Mouse (Mus musculus) ES-E14 (cell line): ENCODE results near the gene Olfm1. TPM values are rescaled to one million over a fixed set of nuclear protein-coding genes. Genes with fewer than 3 reads are reported as not detected.

Source experiments
- DNase-seq: peaks from one replicate; pipeline ENCODE4 v3.0.0-alpha.2; 2013; ENCODE audit warnings: low read depth, low spot score
- H3K27ac ChIP-seq: 2 replicates; pipeline ENCODE4 v1.5.1; 2012; ENCODE audit warnings: low read depth, mild to moderate bottlenecking, low read length, moderate library complexity, mixed read lengths; ENCODE audit not compliant: poor library complexity, insufficient read depth, severe bottlenecking
- H3K36me3 ChIP-seq: 2 replicates; pipeline ENCODE4 v1.6.1; 2012; ENCODE audit warnings: mild to moderate bottlenecking, low read length, moderate library complexity, mixed read lengths; ENCODE audit not compliant: control insufficient read depth, poor library complexity, insufficient read depth, severe bottlenecking
- H3K4me1 ChIP-seq, 2 experiments: fragments of 150-350 bp in 1 of 2; sonication (generic) in 1 of 2; 2 replicates each; pipeline ENCODE4 v1.6.1; 2012; ENCODE audit warnings: low read length in 2 of 2, mild to moderate bottlenecking in 1 of 2, mixed read lengths in 1 of 2; ENCODE audit not compliant: control insufficient read depth in 2 of 2, insufficient read depth in 2 of 2, poor library complexity in 1 of 2
- H3K4me3 ChIP-seq, 2 experiments: fragments of 150-350 bp in 1 of 2; sonication (generic) in 1 of 2; 2 replicates each; pipeline ENCODE4 v1.5.1; 2012; ENCODE audit warnings: low read length in 2 of 2, low read depth in 1 of 2, mild to moderate bottlenecking in 1 of 2, mixed read lengths in 1 of 2; ENCODE audit not compliant: insufficient read depth in 1 of 2, poor library complexity in 1 of 2, severe bottlenecking in 1 of 2
- H3K9ac ChIP-seq: 2 replicates; pipeline ENCODE4 v1.6.1; 2012; ENCODE audit warnings: low read depth, mild to moderate bottlenecking, low read length, mixed read lengths; ENCODE audit not compliant: poor library complexity, insufficient read depth, severe bottlenecking
- H3K9me3 ChIP-seq: fragments of 150-350 bp; sonication (generic); 2 replicates; pipeline ENCODE4 v1.6.1; 2012; ENCODE audit warnings: low read depth, mild to moderate bottlenecking, low read length; ENCODE audit not compliant: control insufficient read depth, insufficient read depth
- CHD2 ChIP-seq: IDR thresholded peaks from 2 replicates; pipeline ENCODE4 v1.6.1; 2014; ENCODE audit warnings: mild to moderate bottlenecking, low read depth, low read length, inconsistent platforms
- HCFC1 ChIP-seq: IDR thresholded peaks from 2 replicates; pipeline ENCODE4 v1.6.1; 2012; ENCODE audit warnings: low read length, inconsistent platforms, borderline replicate concordance; ENCODE audit not compliant: insufficient read depth
- MAFK ChIP-seq: IDR thresholded peaks from 2 replicates; pipeline ENCODE4 v1.6.1; 2014; ENCODE audit warnings: mild to moderate bottlenecking, low read depth, low read length, inconsistent platforms; ENCODE audit not compliant: insufficient read depth
- ZC3H11A ChIP-seq: IDR thresholded peaks from 2 replicates; pipeline ENCODE4 v1.6.1; 2012; ENCODE audit warnings: low read depth, mild to moderate bottlenecking, inconsistent platforms, low read length, borderline replicate concordance
- ZNF384 ChIP-seq: IDR thresholded peaks from 2 replicates; pipeline ENCODE4 v1.6.1; 2012; ENCODE audit warnings: low read depth, low read length, inconsistent platforms
- in situ Hi-C, 2 experiments: fragments of 600-800 bp; cut with MboI; formaldehyde crosslinking; loops; one replicate each; pipeline ENCODE4 v1.15.1; 2025; ENCODE audit warnings: low sequenced_read_pairs in 2 of 2, inconsistent platforms in 1 of 2; ENCODE audit not compliant: unreplicated experiment in 2 of 2
- total RNA-seq: library from RNA; depleted of rRNA; stranded (reverse); fragments of 300-350 nt; gene quantifications from 2 replicates; pipeline ENCODE4 v1.2.3, GENCODE M21; 2012

Olfm1 gene
- total RNA-seq, 1 experiment, result 3.4 TPM

- in situ Hi-C loops, result no loop called here
- no peak overlapping the region for H3K4me3 ChIP-seq
- H3K9me3 ChIP-seq, result no peaks in the 10 kb centered on the region
- TF ChIP-seq MAFK (no peak), CHD2 (no peak), HCFC1 (no peak), ZC3H11A (no peak), ZNF384 (no peak)
- H3K36me3 ChIP-seq, result no peaks in the 10 kb centered on the region
- no peaks in the 10 kb centered on the region for H3K4me1 ChIP-seq
- H3K9ac ChIP-seq, result no peak overlapping the region
- no peak for DNase-seq
- no peak overlapping the region for H3K27ac ChIP-seq
These were observed 63.2 kb downstream of the Olfm1 start for GRCm38 (mm10) chr2:28256029-28256428.

GRCm38 (mm10) chr2:28261438-28261837 lies 68.6 kb downstream of the Olfm1 start:
- TF ChIP-seq ZC3H11A (no peak), ZNF384 (no peak), MAFK (no peak), CHD2 (no peak), HCFC1 (no peak)
- H3K4me1 ChIP-seq, result no peaks in the 10 kb centered on the region
- H3K36me3 ChIP-seq, result no peaks in the 10 kb centered on the region
- no peaks in the 10 kb centered on the region for H3K9me3 ChIP-seq
- no peak overlapping the region for H3K4me3 ChIP-seq
- H3K9ac ChIP-seq, result no peak overlapping the region
- no peak overlapping the region for H3K27ac ChIP-seq
- DNase-seq, result no peak
- in situ Hi-C loops, result no loop called here

DNA sequence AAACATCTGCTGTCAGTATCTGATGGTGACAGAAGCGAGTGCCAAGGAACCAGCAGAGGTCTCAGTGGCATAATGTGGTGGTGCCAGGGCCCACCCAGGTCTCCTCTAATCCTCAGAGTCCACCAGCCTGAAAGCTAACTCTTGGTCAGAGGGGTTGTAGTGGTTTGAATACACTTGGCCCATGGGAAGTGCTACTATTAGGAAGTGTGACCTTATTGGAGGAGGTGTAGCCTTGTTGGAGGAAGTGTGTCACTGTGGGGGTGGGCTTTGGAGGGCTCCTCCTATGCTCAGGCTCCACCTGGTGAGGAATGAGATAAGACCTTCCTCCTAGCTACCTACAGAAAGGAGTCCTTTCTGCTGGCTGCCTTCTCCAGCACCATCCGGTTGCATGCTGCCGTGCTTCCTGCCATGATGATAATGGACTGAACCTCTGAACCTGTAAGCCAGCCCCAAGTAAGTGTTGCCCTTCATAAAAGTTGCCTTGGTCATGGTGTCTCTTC lies 75.0 kb downstream of the Olfm1 start:
- no peaks in the 10 kb centered on the region for H3K9me3 ChIP-seq
- no peak overlapping the region for H3K27ac ChIP-seq
- no peaks in the 10 kb centered on the region for H3K4me1 ChIP-seq
- H3K36me3 ChIP-seq, result no peaks in the 10 kb centered on the region
- in situ Hi-C loops, result no loop called here
- H3K4me3 ChIP-seq, result no peak overlapping the region
- no peak overlapping the region for H3K9ac ChIP-seq
- no peak for DNase-seq
- TF ChIP-seq MAFK (no peak), ZNF384 (no peak), CHD2 (no peak), ZC3H11A (no peak), HCFC1 (no peak)

- TF ChIP-seq CHD2, result no peak
- no peak for TF ChIP-seq ZNF384
- no peak for TF ChIP-seq ZC3H11A
- TF ChIP-seq MAFK, result no peak
- TF ChIP-seq HCFC1, result no peak
- Histone ChIP-seq H3K27ac (no peak overlapping the region), H3K4me1 (no peaks in the 10 kb centered on the region), H3K4me3 (no peak overlapping the region), H3K9ac (no peak overlapping the region), H3K9me3 (no peaks in the 10 kb centered on the region), H3K36me3 (no peaks in the 10 kb centered on the region)
- in situ Hi-C loops, result no loop called here
- DNase-seq, result no peak
These were observed 77.8 kb downstream of the Olfm1 start for GRCm38 (mm10) chr2:28270561-28270960.
